Mouse (Mus musculus) heart, postnatal 0 days (tissue): ENCODE results near the gene Gnb3. TPM values are rescaled to one million over a fixed set of nuclear protein-coding genes. Genes with fewer than 3 reads are reported as not detected.
A peak's percentile ranks its signal among the peaks of the same experiment; 100 is the strongest.

ENCODE experiments used
- ATAC-seq: fragments of 200-750 bp; cut with Nextera tagmentation; 2 replicates; pipeline ENCODE4 v1.8.0; 2017; ENCODE audit warnings: low read depth, moderate number of reproducible peaks, moderate library complexity; ENCODE audit not compliant: insufficient read depth
- DNase-seq: peaks from one replicate; pipeline ENCODE4 v3.0.0-alpha.2; 2016; ENCODE audit warnings: low spot score
- H3K27ac ChIP-seq: fragments of 300-500 bp; sonication (generic); 2 replicates; pipeline ENCODE4 v1.5.1; 2014; ENCODE audit warnings: low read depth, mild to moderate bottlenecking
- H3K27me3 ChIP-seq: fragments of 300-500 bp; sonication (generic); 2 replicates; pipeline ENCODE4 v1.6.1; 2014; ENCODE audit warnings: low read length, mixed read lengths; ENCODE audit not compliant: control insufficient read depth, insufficient read depth
- H3K36me3 ChIP-seq: fragments of 300-500 bp; sonication (generic); replicated peaks from 2 replicates; pipeline ENCODE4 v1.6.1; 2014; ENCODE audit warnings: low read length, mixed read lengths; ENCODE audit not compliant: control insufficient read depth, insufficient read depth
- H3K4me1 ChIP-seq: fragments of 300-500 bp; sonication (generic); 2 replicates; pipeline ENCODE4 v1.6.1; 2014; ENCODE audit warnings: antibody characterized with exemption; ENCODE audit not compliant: control insufficient read depth, insufficient read depth
- H3K4me2 ChIP-seq: fragments of 300-500 bp; sonication (generic); 2 replicates; pipeline ENCODE4 v1.6.1; 2014; ENCODE audit warnings: low read depth, mild to moderate bottlenecking, low read length, moderate library complexity
- H3K4me3 ChIP-seq: fragments of 300-500 bp; sonication (generic); 2 replicates; pipeline ENCODE4 v1.5.1; 2014; ENCODE audit warnings: low read depth, low read length
- H3K9ac ChIP-seq: fragments of 300-500 bp; sonication (generic); replicated peaks from 2 replicates; pipeline ENCODE4 v1.6.1; 2014; ENCODE audit warnings: low read depth, low read length, mixed read lengths
- H3K9me3 ChIP-seq: fragments of 300-500 bp; sonication (generic); replicated peaks from 2 replicates; pipeline ENCODE4 v1.6.1; 2016; ENCODE audit warnings: low read length; ENCODE audit not compliant: control insufficient read depth
- CTCF ChIP-seq: IDR thresholded peaks from 2 replicates; pipeline ENCODE4 v1.5.1; 2016; ENCODE audit warnings: antibody characterized with exemption, control low read depth, low read depth
- EP300 ChIP-seq: IDR thresholded peaks from 2 replicates; pipeline ENCODE4 v1.6.1; 2016; ENCODE audit warnings: antibody characterized with exemption, low read depth
- WGBS: fragments of 180-500 bp; shearing (Covaris S2); extraction: QIAGEN DNeasy Blood & Tissue Kit; methylation state at CpG from one replicate; pipeline ENCODE4 v1.1.7; 2014; 5-methylcytosine and 5-hydroxymethylcytosine counted together
- polyA plus RNA-seq: library from polyadenylated mRNA; unstranded; fragments of >200 nt; fragmentation: Nextera tagmentation; extraction: Ambion mirVana; gene quantifications from 2 replicates; pipeline ENCODE4 v1.2.1, GENCODE M21; 2015
- total RNA-seq: library from RNA; depleted of rRNA; stranded (reverse); fragments of >200 nt; gene quantifications from 2 replicates; pipeline ENCODE4 v1.2.3, GENCODE M21; 2014; ENCODE audit warnings: low replicate concordance

Gene Gnb3
- total and polyA plus RNA-seq, 2 experiments from 2014 or later, result 3.3 to 4.2 TPM

- ATAC-seq (peak; percentile 81), DNase-seq (peak; percentile 98)
- H3K4me3 ChIP-seq, result peak overlapping the region; percentile 72
- peak overlapping the region; percentile 92 for H3K4me2 ChIP-seq
- no peaks in the 10 kb centered on the region for H3K27me3 ChIP-seq
- H3K9me3 ChIP-seq, result no peaks in the 10 kb centered on the region
- H3K9ac ChIP-seq, result peak overlapping the region; percentile 73
- TF ChIP-seq CTCF (no peak), EP300 (peak; percentile 33; the same call in 1 of the 2 replicates)
- H3K27ac ChIP-seq, result peak overlapping the region; percentile 96
- peaks cover 42% of the 10 kb centered on the region for H3K36me3 ChIP-seq
- under 1% methylated on average over 38 of the region's 38 CpGs for WGBS
- peaks cover 18% of the 10 kb centered on the region for H3K4me1 ChIP-seq
Observed at GRCm38 (mm10) chr6:124829799-124830700, 10.0 kb downstream of the Gnb3 start.

- Histone ChIP-seq H3K4me3 (peak within 1 kb of the TSS; percentile 72), H3K4me1 (peaks cover 18% of the 10 kb centered on the region), H3K27me3 (no peaks in the 10 kb centered on the region), H3K27ac (peak within 1 kb of the TSS; percentile 96), H3K9ac (peak within 1 kb of the TSS; percentile 73), H3K36me3 (peaks cover 45% of the 10 kb centered on the region), H3K9me3 (no peaks in the 10 kb centered on the region), H3K4me2 (peak within 1 kb of the TSS; percentile 92)
- DNase-seq (peak; percentile 100), ATAC-seq (peak; percentile 92)
- TF ChIP-seq EP300 (0 out of 2 replicates have a peak, but pooled peaks have one; percentile 17), CTCF (peak; percentile 1; the same call in 1 of the 2 replicates)
- WGBS, result under 1% methylated on average over 55 of the region's 55 CpGs
Observed at GRCm38 (mm10) chr6:124828868-124829798, 10.9 kb downstream of the Gnb3 start, which contains the start of the genes Usp5 and Cdca3. Gene Usp5, minus strand, starts transcription at chr6:124829484. Gene Cdca3, plus strand, starts transcription at chr6:124829547.

GRCm38 (mm10) chr6:124828101-124828592 is 11.9 kb downstream of the Gnb3 start:
- H3K9ac ChIP-seq, result peak overlapping the region; percentile 46
- ATAC-seq (no peak), DNase-seq (peak; percentile 25)
- H3K9me3 ChIP-seq, result no peaks in the 10 kb centered on the region
- H3K27ac ChIP-seq, result no peak overlapping the region
- H3K4me2 ChIP-seq, result peak overlapping the region; percentile 87
- peaks cover 51% of the 10 kb centered on the region for H3K36me3 ChIP-seq
- peak overlapping the region; percentile 72 for H3K4me3 ChIP-seq
- no peaks in the 10 kb centered on the region for H3K27me3 ChIP-seq
- WGBS, result 22% methylated on average over 10 of the region's 10 CpGs
- TF ChIP-seq EP300 (no peak), CTCF (no peak; the same call in 1 of the 2 replicates)
- peaks cover 18% of the 10 kb centered on the region for H3K4me1 ChIP-seq

- WGBS, result 61% methylated on average over 4 of the region's 4 CpGs
Observed at GRCm38 (mm10) chr6:124822049-124822448, 18.0 kb downstream of the Gnb3 start.

GRCm38 (mm10) chr6:124820891-124821290 is 19.2 kb downstream of the Gnb3 start:
- Histone ChIP-seq H3K9me3 (no peaks in the 10 kb centered on the region), H3K9ac (no peak overlapping the region), H3K4me2 (no peak overlapping the region), H3K27me3 (no peaks in the 10 kb centered on the region), H3K4me1 (no peaks in the 10 kb centered on the region), H3K36me3 (peaks cover 100% of the 10 kb centered on the region), H3K27ac (no peak overlapping the region), H3K4me3 (no peak overlapping the region)
- WGBS, result 87% methylated on average over 5 of the region's 5 CpGs
- ATAC-seq (no peak), DNase-seq (no peak)
- TF ChIP-seq EP300, result no peak
- no peak for TF ChIP-seq CTCF

More at GRCm38 (mm10) chr6:124822049-124822448, 18.0 kb downstream of the Gnb3 start:
- TF ChIP-seq EP300 (no peak), CTCF (no peak)
- Histone ChIP-seq H3K27ac (peak overlapping the region; percentile 48), H3K4me2 (no peak overlapping the region), H3K4me3 (no peak overlapping the region), H3K27me3 (no peaks in the 10 kb centered on the region), H3K36me3 (peaks cover 93% of the 10 kb centered on the region), H3K4me1 (no peaks in the 10 kb centered on the region), H3K9me3 (no peaks in the 10 kb centered on the region), H3K9ac (no peak overlapping the region)
- DNase-seq (peak; percentile 19), ATAC-seq (peak; percentile 62)
